Mouse (Mus musculus): ENCODE measurements around the gene Taok3.

DNA sequence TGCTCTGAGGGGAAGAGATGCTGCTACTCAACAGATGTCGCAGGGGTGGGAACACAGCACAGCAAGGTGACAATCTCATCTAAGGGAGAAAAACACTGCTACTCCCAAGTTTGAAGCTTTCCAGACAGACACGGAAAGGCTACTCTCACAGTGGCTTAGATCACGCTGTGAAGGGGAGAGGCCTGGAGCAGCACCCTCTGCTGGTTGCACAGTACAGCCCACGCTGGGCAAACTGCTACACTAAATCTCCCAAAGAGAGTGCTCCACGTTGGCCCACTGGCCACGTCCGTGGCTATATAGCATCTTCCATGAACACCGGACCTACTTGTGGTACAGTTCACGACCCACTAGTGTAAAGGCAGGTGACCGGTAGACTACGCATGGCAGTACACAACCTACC is 20.2 kb upstream of the Taok3 start:
- TF ChIP-seq POLR2A (IDR thresholded peaks at IDR 0.05; ENCODE audit: insufficient read length, low read depth) (no peak), MYOD1 (IDR thresholded peaks at IDR 0.05; ENCODE audit: control insufficient read depth in 1 of 3, insufficient read length in 2 of 3, low read depth in 2 of 3) (no peak), E2F4 (IDR thresholded peaks at IDR 0.05; ENCODE audit: insufficient read depth) (no peak)

Data from myocyte (in vitro differentiated cells).